Mouse (Mus musculus): ENCODE data around the gene Tmtc4.

Tmtc4 gene

GRCm38 (mm10) chr14:122973091-122973490 lies 10.7 kb downstream of the Tmtc4 start:
- DNase-seq, result no peak

GRCm38 (mm10) chr14:122968049-122968448 lies 15.8 kb downstream of the Tmtc4 start:
- DNase-seq, result no peak

GRCm38 (mm10) chr14:122957941-122958340 lies 25.9 kb downstream of the Tmtc4 start:
- no peak for DNase-seq

- peak; percentile 55 to 59 for DNase-seq
Measured at GRCm38 (mm10) chr14:122953331-122953730, 30.5 kb downstream of the Tmtc4 start.

DNA sequence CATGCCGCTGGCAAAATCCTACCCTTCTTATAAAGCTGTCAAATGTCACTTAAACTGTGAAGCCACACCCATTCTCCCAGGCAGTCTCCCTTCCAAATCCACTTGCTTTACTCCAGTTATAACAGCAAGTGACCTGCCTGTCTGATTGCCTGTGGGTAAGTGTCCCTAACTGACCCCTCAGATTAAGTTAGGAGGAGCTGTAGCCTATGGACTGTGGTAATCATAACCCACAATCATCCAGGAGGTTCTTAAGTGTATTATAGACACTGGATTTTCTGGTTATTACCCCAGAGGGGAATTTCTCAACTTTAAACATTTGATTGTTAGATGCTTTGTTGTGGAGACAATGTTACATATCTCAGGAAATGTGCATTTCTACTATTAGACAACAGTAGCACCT lies 31.3 kb downstream of the Tmtc4 start:
- no peak for DNase-seq

DNA sequence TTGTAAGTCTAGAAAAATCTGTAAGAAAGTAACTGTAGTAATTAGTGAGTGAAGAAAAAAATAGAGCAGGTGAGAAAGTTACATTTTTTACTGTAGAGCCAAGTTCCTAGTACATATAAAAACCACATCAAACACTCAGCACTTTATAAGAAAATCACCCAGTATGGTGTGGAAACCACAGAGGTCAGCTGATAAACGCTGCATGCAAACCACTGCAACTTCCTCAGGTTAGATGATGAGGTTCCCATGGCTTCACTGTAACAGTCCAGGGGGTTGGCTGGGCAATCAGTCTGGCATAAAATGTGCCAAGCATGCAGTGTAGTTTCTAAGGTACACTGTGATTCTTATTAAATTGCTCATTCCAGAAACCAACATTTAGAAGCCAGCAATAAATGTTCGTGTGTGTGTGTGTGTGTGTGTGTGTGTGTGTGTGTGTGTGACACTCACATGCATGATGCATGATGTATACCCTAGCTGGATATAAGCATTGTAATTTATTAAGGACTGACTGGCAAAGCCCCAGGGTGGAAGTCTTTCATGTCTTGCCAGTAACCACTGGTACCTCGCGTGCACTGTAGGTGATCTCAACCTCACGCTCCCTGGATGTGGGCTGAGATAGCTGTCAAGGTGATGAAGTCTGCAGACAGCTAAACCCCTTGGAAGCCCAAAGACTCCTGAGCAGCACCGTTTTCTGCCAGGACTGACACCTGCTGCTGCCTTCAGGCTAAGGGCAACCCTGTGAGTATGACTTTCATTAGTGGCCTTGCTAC lies 32.0 kb downstream of the Tmtc4 start:
- DNase-seq, result no peak

GRCm38 (mm10) chr14:122950915-122951314 lies 32.9 kb downstream of the Tmtc4 start:
- no peak for DNase-seq

GRCm38 (mm10) chr14:122943475-122943853 lies 40.4 kb downstream of the Tmtc4 start:
- no peak for DNase-seq

- no peak for DNase-seq
Measured at GRCm38 (mm10) chr14:122942757-122943474, 40.9 kb downstream of the Tmtc4 start.

DNA sequence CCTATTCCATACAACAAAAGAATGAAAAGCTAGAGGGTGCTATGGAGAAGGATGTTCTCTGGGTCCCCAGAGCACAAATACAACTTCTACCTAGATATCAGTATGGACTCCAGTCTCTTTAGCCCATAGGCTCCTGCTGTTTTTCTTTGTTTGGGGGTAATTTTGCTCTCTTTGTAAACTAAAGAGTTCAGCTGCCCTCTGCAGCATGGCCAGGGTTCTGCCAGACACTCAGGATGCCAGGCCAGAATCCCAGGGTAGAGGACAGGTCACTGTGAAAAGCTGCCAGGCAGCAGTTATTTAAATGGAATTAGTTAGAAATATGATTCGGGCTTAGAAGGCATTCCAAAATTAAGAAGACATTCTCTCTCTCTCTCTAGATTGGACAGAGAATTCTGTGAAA lies 47.4 kb downstream of the Tmtc4 start:
- DNase-seq, result no peak

DNA sequence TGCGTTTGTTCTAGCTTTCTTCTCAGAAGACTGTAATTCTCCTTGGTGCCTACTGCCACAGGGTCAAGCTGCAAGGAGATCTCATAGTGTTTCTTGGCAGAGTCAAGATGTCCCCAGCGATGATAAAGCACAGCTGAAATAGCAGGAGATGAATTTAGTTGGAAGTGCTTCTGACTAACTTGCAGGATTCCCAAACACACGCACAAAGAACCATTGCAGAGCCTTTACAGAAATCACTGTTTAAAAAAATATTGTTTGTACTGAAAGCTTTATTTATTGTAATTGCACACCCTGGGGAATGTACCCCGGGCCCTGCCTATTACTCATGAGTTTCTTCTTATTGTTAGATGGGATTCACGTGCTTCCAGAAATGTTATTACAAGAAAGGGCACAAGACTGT lies 63.8 kb downstream of the Tmtc4 start:
- DNase-seq, result no peak

DNA sequence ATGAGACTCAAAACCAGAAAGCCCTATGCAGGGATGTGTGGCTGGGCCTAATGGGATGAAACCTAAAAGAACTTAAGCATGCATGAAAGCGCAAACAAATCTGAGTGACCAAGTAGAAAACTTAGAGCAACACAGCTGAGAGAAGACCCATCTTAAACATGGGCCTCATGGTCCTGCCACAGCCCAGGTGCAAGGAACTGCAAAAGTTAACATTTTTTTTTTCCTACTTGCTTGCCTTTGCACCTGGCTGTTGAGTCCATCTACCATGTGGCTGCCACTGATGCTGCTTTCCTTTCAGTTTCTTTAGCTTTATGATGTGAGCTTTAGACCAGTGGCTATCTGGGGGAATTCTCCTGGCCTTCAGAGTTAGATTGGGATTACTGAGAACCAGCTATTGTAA lies 66.2 kb downstream of the Tmtc4 start:
- no peak for DNase-seq

DNA sequence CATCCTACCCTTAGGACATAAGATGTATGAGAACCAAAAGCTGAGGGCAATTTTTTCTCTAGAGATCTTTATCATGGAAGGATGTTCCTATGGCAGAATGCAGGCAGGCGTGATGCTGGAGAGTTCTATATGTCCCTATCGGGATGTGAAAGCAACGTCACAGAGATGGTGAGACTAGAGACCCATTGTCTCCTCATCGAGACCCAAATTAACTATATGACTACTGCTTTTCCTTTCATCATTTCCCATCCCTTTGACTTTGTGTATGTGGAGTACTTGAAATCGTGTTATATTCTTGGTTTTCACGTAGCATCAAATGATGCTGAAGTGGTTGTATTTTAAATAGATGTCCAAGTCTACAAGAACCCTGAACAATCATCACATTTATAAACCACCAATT lies 70.2 kb downstream of the Tmtc4 start, which contains the start of gene Ggact:
Ggact (minus strand) TSS at position 101 of the 400 bp plus-strand sequence.
- no peak for DNase-seq

DNA sequence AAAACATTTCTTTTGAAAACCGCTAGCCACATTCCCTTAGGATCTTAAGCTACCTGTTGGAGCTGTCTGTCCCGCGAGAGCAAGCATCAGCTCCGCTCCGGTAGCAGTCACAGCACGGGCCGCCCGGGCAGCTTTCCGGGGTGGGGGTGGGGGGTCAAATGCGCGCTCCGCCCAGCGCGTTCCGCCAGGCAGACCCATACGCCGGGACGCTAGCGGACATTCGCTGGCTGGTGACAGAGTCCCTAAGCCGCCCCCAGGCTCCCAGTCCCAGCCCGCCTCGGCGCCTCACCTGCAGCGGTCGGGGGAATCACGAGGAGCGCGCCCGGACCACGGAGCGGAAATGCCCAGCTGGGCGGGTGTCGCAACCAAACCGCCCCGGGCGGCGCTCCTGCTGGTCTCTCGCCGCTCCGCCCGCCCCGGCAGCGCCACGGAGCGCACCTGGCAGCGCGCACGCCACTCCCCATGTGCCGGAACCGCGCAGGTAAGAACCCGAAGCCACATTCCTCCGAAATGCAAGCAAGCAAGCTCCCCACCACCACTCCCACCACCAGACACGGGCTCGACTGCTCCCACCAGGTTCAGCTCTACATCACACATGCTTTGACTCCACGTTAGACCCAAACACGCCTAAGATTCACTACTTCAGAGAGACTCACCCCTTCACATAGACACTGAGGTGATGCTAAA lies 70.9 kb downstream of the Tmtc4 start:
- peak; percentile 75 to 76 for DNase-seq

DNA sequence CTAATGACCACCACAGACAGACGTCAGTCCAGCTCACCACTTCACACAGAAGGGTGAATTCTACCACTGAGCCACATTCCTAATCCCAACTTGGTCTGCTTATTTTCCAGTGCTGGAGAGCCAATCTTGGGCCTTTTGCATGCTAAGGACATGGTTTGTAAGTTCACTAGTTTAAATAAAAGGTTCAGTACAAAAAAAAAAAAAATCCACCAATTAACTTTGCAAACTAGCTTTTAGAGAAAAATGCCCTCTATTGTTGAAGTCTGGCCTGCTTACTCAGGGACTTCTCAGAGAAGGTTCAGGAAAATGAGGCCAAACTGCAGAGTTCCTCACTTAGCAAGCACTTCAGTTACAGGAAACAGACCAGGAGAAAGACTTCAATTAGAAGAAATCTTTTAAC lies 71.7 kb downstream of the Tmtc4 start:
- DNase-seq, result no peak

- no peak for DNase-seq
Measured at GRCm38 (mm10) chr14:122911265-122911664, 72.6 kb downstream of the Tmtc4 start.

- peak; percentile 27 to 46 for DNase-seq
Measured at GRCm38 (mm10) chr14:122909368-122910091, 74.3 kb downstream of the Tmtc4 start.

- no peak for DNase-seq
Measured at GRCm38 (mm10) chr14:122908075-122908474, 75.8 kb downstream of the Tmtc4 start.

GRCm38 (mm10) chr14:122905007-122905406 lies 78.8 kb downstream of the Tmtc4 start:
- DNase-seq, result no peak

DNA sequence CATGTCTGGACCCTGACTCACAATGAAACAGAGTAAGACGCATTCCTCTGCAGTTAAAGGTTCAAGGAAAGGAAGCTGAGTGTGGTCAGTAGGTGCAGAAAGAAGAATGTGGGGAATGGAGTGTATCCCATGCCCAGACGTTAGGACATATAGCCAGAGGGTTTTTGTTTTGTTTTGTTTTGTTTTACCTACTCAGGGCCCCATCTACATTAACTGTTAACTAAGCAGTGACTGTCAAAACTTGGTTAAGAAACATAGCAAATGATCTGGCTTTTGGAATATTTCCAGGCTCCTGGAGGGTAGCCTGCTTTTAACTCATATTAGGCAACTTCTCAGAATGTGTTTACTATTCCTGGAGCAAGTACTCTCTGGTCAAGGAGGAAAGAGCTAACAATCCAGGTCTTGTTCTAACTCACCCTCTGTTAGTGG lies 79.9 kb downstream of the Tmtc4 start:
- DNase-seq, result peak in 1 of 2 experiments; percentile 47

- peak; percentile 88 to 91 for DNase-seq
Measured at GRCm38 (mm10) chr14:122902884-122903283, 81.0 kb downstream of the Tmtc4 start.

- DNase-seq, result peak; percentile 10 to 17
Measured at GRCm38 (mm10) chr14:122902136-122902535, 81.7 kb downstream of the Tmtc4 start.

DNA sequence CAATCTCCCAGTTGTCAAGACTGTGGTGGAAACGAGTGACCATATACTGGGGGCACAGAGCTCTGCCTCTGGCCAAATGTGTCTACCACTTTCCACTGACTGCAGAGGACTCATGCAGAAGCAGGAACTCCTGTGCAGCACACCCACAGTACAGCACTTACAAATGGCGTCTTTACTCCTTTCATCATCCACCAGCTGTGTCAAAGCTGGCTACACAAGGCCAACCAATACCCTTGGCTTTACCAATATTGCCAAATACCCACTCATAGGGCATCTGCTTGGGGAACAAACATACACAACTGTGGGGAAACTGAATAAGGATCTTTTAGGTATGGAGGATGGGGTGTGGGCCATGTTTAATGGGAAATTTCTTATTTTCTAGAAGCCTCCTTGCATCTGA lies 82.1 kb downstream of the Tmtc4 start:
- DNase-seq, result no peak
